Mouse (Mus musculus) intestine, embryonic 14.5 days (tissue): ENCODE data around the gene Lsg1. TPM values are rescaled to one million over a fixed set of nuclear protein-coding genes. Genes with fewer than 3 reads are reported as not detected.
A peak's percentile ranks its signal among the peaks of the same experiment; 100 is the strongest.

ENCODE experiments used
- ATAC-seq: fragments of 200-750 bp; cut with Nextera tagmentation; replicated peaks from 2 replicates; pipeline ENCODE4 v1.8.0; 2017; ENCODE audit warnings: low read depth, moderate number of reproducible peaks, moderate TSS enrichment, moderate library complexity; ENCODE audit not compliant: low FRiP score, low TSS enrichment
- DNase-seq: peaks from one replicate; pipeline ENCODE4 v3.0.0-alpha.2; 2018; ENCODE audit warnings: low spot score
- H3K27ac ChIP-seq: fragments of 300-500 bp; sonication (generic); 2 replicates; pipeline ENCODE4 v1.5.1; 2014; ENCODE audit warnings: low read depth, mild to moderate bottlenecking, control low read depth
- H3K27me3 ChIP-seq: fragments of 300-500 bp; sonication (generic); replicated peaks from 2 replicates; pipeline ENCODE4 v1.6.1; 2014; ENCODE audit warnings: low read length, control low read depth; ENCODE audit not compliant: control insufficient read depth, insufficient read depth
- H3K36me3 ChIP-seq: fragments of 300-500 bp; sonication (generic); 2 replicates; pipeline ENCODE4 v1.6.1; 2014; ENCODE audit warnings: low read length, control low read depth; ENCODE audit not compliant: control insufficient read depth, insufficient read depth
- H3K4me1 ChIP-seq: fragments of 300-500 bp; sonication (generic); replicated peaks from 2 replicates; pipeline ENCODE4 v1.6.1; 2014; ENCODE audit warnings: low read length, control low read depth, mixed read lengths; ENCODE audit not compliant: control insufficient read depth, insufficient read depth
- H3K4me2 ChIP-seq: fragments of 300-500 bp; sonication (generic); 2 replicates; pipeline ENCODE4 v1.6.1; 2014; ENCODE audit warnings: low read length
- H3K4me3 ChIP-seq: fragments of 300-500 bp; sonication (generic); 2 replicates; pipeline ENCODE4 v1.5.1; 2014; ENCODE audit warnings: low read depth, low read length, control low read depth, mixed read lengths
- H3K9ac ChIP-seq: fragments of 300-500 bp; sonication (generic); 2 replicates; pipeline ENCODE4 v1.6.1; 2014; ENCODE audit warnings: mild to moderate bottlenecking, low read length
- H3K9me3 ChIP-seq: fragments of 300-500 bp; sonication (generic); 2 replicates; pipeline ENCODE4 v1.6.1; 2016; ENCODE audit warnings: low read length, control low read depth; ENCODE audit not compliant: control insufficient read depth
- WGBS: fragments of 180-500 bp; shearing (Covaris S2); extraction: QIAGEN DNeasy Blood & Tissue Kit; methylation state at CpG from one replicate; pipeline ENCODE4 v1.1.7; 2014; 5-methylcytosine and 5-hydroxymethylcytosine counted together
- polyA plus RNA-seq: library from polyadenylated mRNA; unstranded; fragments of >200 nt; fragmentation: Nextera tagmentation; extraction: Ambion mirVana; gene quantifications from 2 replicates; pipeline ENCODE4 v1.2.1, GENCODE M21; 2014

Lsg1 gene
- polyA plus RNA-seq, 1 experiment from 2014 or later: 70.3 TPM

DNA sequence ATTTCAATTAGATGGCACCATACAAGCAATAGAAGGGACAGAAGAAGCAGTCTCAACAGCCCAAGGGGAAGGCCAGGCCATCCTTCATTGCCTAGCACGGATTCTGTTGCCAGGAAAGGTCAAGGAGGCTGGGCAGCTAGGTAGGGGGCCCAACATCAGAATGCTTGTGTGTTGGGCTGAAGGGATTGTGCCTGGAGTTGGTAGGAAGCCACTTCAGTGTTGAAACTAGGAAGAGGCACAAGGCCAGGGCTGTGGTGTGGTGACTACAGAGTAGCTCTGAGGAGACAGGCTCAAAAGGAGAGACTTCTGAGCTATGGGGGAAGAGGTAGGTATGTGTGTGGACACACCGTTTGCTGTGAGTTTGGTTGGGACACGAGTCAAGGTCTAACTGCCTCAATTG lies 8.0 kb upstream of the Lsg1 start:
- Histone ChIP-seq H3K27me3 (0 out of 2 replicates have a peak, but pooled peaks cover 4% of the 10 kb centered on the region), H3K4me1 (peaks cover 3% of the 10 kb centered on the region; the same call in 1 of the 2 replicates), H3K9ac (no peak overlapping the region), H3K4me2 (no peak overlapping the region), H3K4me3 (no peak overlapping the region), H3K9me3 (no peaks in the 10 kb centered on the region), H3K27ac (no peak overlapping the region), H3K36me3 (no peaks in the 10 kb centered on the region)
- no peak for ATAC-seq
- 38% methylated on average over 3 of the region's 3 CpGs for WGBS
- DNase-seq: no peak

DNA sequence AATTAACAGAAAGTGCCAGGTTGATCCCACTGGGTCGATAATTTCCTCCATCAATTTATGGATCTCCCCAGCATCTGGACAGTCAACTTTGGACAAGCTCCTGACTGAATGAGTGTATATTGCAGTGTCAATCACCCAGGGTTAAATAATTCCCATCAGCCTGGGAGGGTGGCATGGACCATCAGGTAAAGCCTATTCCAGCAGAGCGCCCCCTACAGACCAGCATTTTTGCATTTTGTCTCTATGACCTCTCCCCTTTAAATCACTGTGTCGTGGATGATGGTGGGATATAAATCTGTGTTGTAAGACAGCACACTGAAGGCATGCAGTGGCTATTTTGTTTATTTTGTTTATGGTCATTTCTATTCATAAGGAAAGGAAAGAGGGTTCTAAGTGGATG lies 4.6 kb upstream of the Lsg1 start:
- Histone ChIP-seq H3K9me3 (no peaks in the 10 kb centered on the region), H3K27me3 (0 out of 2 replicates have a peak, but pooled peaks cover 4% of the 10 kb centered on the region), H3K9ac (no peak overlapping the region), H3K4me3 (no peak overlapping the region), H3K36me3 (no peaks in the 10 kb centered on the region), H3K4me1 (no peaks in the 10 kb centered on the region; the same call in none of the 2 replicates), H3K4me2 (no peak overlapping the region), H3K27ac (no peak overlapping the region)
- WGBS: 40% methylated on average over 3 of the region's 3 CpGs
- DNase-seq (no peak), ATAC-seq (no peak)

DNA sequence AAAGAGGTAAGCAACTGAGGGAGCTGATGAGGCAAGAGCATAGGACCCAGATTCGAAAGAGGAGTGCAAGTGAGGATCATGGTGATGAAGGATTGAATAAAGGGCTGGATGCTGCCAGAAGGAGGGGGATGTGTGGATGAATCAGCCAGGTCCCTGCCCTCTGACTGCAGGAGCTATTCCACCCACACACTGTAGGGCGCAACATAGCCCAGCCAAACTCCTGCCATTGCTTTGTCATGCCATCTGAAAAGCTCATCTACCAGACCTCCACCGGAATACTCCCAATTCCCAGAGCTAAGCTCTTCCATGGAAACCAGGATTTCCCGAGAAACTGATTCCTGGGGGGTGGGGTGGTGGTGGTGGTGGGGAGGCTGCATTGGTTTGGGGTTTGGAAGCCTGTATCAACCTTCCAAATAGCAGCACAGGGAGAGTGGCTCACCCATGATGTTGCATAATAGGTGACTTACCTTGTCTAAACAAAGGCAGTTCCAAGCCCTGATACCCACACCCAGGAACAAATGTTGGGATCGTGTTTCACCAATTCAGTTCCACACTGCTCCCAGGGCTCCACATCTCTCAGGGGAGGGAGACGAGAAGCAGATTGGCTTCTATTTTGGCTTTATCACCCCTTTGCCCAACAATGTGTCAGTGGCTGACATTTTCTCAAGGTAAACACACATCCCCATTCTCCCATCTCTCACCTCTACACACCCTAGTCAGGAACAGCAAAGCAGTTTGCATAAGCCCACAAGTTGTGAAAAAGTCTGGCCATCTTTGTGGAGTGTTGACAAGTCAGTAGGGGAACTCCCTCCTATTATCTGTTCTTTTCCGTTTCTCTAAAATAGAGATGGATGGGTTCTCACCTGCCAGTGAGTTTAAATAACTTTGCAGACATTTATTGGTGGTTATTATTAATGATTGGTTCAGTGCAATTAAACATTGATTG lies 3.1 kb upstream of the Lsg1 start:
- H3K27ac ChIP-seq: no peak overlapping the region

GRCm38 (mm10) chr16:30586935-30587493 lies 378 bp downstream of the Lsg1 start:
- peak overlapping the region; percentile 71 for H3K4me2 ChIP-seq
- ATAC-seq: no peak; the same call in 1 of the 2 replicates
- DNase-seq: no peak
- H3K9ac ChIP-seq: peak overlapping the region; percentile 82
- no peaks in the 10 kb centered on the region for H3K27me3 ChIP-seq
- H3K4me3 ChIP-seq: peak overlapping the region; percentile 99
- H3K4me1 ChIP-seq: peaks cover 4% of the 10 kb centered on the region; the same call in 1 of the 2 replicates
- 3% methylated on average over 19 of the region's 19 CpGs for WGBS
- H3K9me3 ChIP-seq: no peaks in the 10 kb centered on the region
- peaks cover 35% of the 10 kb centered on the region for H3K36me3 ChIP-seq
- H3K27ac ChIP-seq: peak overlapping the region; percentile 64

More for the DNA sequence above, 3.1 kb upstream of the Lsg1 start:
- Histone ChIP-seq H3K36me3 (no peaks in the 10 kb centered on the region), H3K9me3 (no peaks in the 10 kb centered on the region), H3K9ac (no peak overlapping the region), H3K4me3 (no peak overlapping the region), H3K4me2 (no peak overlapping the region), H3K27me3 (no peaks in the 10 kb centered on the region), H3K4me1 (peaks cover 4% of the 10 kb centered on the region; the same call in 1 of the 2 replicates)
- WGBS: 39% methylated on average over 7 of the region's 7 CpGs
- ATAC-seq (no peak), DNase-seq (no peak)

DNA sequence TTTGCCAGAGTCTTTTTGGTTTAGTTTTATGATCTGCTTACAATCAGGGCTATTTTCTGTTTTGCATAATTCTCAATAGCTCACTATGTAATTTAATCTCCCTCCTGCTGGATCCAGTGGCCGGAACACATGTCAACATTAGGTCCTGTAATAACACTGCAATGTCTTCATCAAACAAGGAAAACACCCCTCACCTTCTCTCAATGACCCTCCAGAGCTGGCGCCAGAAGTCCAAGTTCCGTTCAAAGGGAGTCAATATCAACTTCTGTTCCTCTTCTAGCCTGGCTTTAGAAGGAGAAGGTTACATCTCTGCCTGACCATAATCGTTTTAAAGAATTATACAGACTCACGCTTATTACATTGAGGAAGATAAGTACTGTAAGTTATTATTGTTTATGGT lies 6.6 kb downstream of the Lsg1 start:
- Histone ChIP-seq H3K4me3 (no peak overlapping the region), H3K4me2 (no peak overlapping the region), H3K27me3 (no peaks in the 10 kb centered on the region), H3K9me3 (no peaks in the 10 kb centered on the region), H3K36me3 (peaks cover 97% of the 10 kb centered on the region), H3K4me1 (no peaks in the 10 kb centered on the region), H3K27ac (no peak overlapping the region), H3K9ac (no peak overlapping the region)
- ATAC-seq (no peak), DNase-seq (no peak)
- 89% methylated on average over 5 of the region's 5 CpGs for WGBS

DNA sequence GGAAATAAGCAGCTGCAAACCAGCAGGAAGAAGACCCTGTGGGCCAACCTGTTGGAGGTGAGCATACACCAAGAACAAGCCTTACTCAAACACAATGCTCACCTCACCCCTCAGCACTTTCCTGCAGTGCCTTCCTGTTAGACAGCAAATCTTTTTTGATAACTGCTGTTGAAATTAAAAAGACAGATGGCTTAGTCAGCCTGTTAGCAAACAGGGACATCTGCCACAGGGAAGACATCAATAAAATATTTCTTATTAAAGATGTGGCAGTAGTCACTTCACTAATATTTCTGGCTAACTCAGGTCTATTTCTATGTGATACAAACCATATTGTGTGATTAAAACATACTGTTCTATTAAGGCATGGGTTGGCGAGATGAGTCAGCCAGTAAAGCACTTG lies 11.0 kb downstream of the Lsg1 start:
- H3K4me2 ChIP-seq: no peak overlapping the region
- no peak overlapping the region for H3K4me3 ChIP-seq
- no peaks in the 10 kb centered on the region for H3K27me3 ChIP-seq
- H3K27ac ChIP-seq: no peak overlapping the region
- no peak for ATAC-seq
- WGBS: 85% methylated on average over 1 of the region's 1 CpGs
- no peak for DNase-seq
- H3K36me3 ChIP-seq: peaks cover 100% of the 10 kb centered on the region
- no peaks in the 10 kb centered on the region for H3K4me1 ChIP-seq
- H3K9ac ChIP-seq: no peak overlapping the region
- no peaks in the 10 kb centered on the region for H3K9me3 ChIP-seq

GRCm38 (mm10) chr16:30575815-30576214 lies 11.6 kb downstream of the Lsg1 start:
- Histone ChIP-seq H3K36me3 (peaks cover 100% of the 10 kb centered on the region), H3K4me3 (no peak overlapping the region)
- WGBS: 91% methylated on average over 7 of the region's 7 CpGs

DNA sequence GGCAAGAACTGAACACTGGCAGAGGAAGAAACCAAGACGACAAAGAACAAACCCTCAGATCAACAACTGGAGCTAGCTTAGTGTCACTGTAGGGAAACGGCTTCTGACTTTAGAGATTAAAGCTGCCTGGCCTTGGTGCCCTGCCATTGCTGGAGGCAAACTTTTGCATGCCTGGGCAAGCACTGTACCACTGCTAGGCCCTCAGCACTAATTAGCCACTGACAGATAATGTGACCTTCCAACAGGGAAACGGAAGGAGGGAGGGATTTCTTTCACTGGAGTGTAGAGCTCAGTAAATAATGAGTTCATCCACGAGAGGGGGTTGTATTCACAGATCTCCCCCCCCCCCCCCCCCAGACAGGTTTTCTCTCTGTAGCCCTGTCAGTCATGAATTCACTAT lies 15.2 kb downstream of the Lsg1 start:
- DNase-seq (no peak), ATAC-seq (no peak)
- Histone ChIP-seq H3K27ac (no peak overlapping the region), H3K27me3 (no peaks in the 10 kb centered on the region), H3K4me1 (no peaks in the 10 kb centered on the region), H3K4me3 (no peak overlapping the region), H3K36me3 (peaks cover 100% of the 10 kb centered on the region), H3K9ac (no peak overlapping the region), H3K9me3 (no peaks in the 10 kb centered on the region), H3K4me2 (no peak overlapping the region)
- WGBS: 72% methylated on average over 4 of the region's 4 CpGs

More at GRCm38 (mm10) chr16:30575815-30576214, 11.6 kb downstream of the Lsg1 start:
- no peaks in the 10 kb centered on the region for H3K9me3 ChIP-seq
- no peaks in the 10 kb centered on the region for H3K4me1 ChIP-seq
- no peak overlapping the region for H3K27ac ChIP-seq
- H3K4me2 ChIP-seq: no peak overlapping the region
- DNase-seq (no peak), ATAC-seq (no peak)
- H3K9ac ChIP-seq: no peak overlapping the region
- no peaks in the 10 kb centered on the region for H3K27me3 ChIP-seq
